Mouse (Mus musculus): ENCODE measurements at regions not wholly inside any gene's neighbourhood (a gene's known extent, or its start where the extent isn't known, plus 50 kb on each side); places are given as distances from the start of the nearest gene placed in this dataset.
"Not testable (repeated sequence)": the region's sequence is repeated elsewhere in the genome, so short reads cannot be mapped to it uniquely, and the experiment has no call there.

DNA sequence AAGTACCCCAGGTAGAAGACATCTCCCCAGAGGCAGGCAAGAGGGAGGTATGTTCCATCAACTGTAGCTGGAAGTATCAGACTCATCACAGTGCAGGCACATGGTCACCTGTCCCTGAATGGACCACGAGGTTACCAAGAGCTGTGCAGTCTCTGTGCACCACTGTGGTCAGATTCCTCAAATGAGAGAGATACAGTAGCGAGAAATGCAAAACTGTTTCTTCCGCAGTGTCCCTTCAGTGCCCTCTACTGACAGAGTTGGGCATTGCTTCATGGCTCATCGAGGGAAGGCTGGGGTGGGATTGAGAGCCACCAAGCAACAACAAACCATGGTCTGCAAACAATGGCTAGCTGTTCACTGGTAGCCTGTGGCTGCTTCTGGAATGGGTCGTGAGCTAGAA is 406.9 kb downstream of the Ptpru start:
- DNase-seq = peak; percentile 70 to 80

DNA sequence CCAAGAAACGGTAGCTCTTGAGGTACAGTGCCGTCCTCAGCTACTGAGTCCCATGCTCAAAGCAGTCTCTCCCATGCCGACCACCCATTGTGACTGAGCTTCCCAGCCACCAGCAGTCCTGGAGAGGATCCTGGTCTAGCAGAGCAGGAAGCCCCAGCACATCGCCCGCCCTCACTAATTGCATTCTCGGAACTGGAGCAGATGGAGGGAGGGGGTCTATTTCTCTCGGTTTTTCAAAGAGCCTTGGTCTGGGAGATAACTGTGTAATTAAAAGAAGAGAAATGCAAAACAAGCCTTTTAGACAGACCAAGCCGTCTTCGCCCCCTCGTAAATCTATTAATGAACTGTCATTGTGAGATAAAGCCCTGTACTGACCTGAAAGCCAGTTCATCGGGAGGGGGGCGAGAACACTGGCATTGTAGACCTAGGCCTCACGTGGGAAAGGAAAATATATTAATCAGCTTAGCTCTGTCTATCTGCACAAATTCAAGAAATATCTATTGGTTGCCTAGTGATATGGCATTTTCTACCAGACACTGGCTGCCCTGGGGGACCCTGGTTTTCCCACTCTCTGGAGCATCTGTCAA is 405.4 kb downstream of the Ptpru start:
- DNase-seq = no peak

GRCm38 (mm10) chr4:131435222-131435621 is 402.9 kb downstream of the Ptpru start:
- DNase-seq = no peak

GRCm38 (mm10) chr4:131438403-131438802 is 399.7 kb downstream of the Ptpru start:
- no peak for DNase-seq

GRCm38 (mm10) chr4:131438883-131439282 is 399.2 kb downstream of the Ptpru start:
- DNase-seq = no peak

- no peak for DNase-seq
Measured at GRCm38 (mm10) chr4:131440845-131441244, 397.2 kb downstream of the Ptpru start.

DNA sequence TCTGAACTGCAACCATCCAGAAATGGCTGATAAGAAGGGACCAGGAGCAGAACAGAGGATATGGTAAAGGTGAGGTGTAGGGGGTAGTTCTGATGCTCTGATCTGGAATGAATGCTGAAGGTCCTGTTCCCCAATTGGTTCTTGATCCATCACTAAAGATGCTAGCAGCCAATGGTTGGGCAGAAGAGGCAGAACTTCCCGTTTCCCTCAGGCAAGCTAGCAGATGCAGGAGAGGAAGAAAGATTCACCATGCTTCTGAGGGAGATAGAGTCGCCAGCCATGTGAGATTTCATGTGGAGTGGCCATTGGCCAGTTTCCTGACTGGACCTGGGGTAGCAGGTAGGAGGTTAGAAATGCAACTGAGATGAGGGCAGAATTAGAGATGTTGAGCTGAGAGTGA is 394.6 kb downstream of the Ptpru start:
- DNase-seq = no peak

DNA sequence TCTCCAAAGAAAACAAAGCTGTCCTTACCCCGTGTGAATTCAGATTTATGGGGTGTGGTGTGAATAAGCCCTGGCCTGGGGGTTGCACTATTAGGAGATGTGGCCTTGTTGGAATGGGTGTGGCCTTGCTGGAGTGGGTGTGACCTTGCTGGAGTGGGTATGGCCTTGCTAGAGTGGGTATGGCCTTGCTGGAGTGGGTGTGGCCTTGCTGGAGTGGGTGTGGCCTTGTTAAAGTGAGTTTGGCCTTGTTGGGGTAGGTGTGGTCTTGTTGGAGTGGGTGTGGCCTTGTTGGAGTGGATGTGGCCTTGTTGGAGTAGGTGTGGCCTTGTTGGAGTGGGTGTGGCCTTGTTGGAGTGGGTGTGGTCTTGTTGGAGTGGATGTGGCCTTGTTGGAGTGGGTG is 387.8 kb downstream of the Ptpru start:
- not testable (repeated sequence) for DNase-seq

DNA sequence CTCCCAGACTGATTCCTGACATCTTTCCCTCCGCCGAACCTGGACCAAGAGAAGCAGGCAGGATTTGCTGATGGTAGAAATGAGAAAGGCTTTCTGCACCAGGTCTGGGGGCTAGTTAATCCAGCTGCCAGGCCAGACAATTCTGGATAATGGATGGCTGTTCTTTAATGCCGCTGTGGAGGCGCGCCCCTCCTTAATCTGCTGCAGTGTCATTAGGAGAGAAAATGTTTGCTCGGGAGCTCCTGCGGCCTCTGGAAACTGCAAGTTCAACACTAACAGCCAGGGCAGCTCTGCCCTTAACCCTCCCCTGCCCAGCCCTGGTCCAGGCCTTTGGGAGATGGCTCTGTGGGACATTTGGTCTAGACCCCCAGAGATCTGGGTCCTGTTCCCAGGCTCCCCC is 380.5 kb downstream of the Ptpru start:
- DNase-seq = no peak

DNA sequence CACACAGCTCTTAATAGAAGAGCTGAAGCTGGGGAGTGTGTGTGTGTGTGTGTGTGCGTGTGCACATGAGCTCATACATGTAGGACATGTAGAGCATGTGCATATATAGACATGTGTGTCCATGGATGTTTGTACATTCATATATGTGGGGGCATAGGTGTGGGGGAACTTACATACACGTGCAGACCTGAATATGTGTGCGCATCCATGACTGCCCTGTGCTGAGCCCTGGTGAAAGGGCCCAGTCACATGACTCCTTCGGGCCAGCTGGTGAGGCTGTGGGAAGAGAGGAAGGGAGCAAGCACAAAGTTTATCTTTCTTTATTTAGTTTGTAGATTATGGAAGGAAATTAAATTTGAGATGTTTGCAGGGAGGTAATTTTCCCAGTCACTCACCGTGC is 378.3 kb downstream of the Ptpru start:
- DNase-seq = no peak

- DNase-seq = no peak
Measured at GRCm38 (mm10) chr4:131461312-131461711, 376.8 kb downstream of the Ptpru start.

DNA sequence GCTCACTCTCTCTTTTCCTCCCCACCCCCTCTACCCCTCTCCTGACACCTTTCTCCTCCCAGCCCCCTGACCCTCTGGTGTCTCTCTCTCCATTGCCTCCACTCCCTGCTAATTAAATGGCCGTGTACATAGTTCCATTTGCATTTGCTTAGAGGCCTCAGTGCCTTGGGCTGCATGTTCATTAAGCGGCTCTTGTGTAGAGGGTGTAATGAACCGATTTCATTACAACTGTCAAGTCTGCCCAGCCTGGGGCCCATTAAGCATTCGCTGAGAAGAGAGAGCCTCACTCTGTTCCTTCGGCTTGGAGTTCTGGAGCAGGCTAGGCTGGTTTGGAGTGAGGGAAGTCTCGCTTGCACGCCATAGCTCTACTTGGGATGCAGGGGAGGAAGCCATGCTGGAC is 376.4 kb downstream of the Ptpru start:
- no peak for DNase-seq

DNA sequence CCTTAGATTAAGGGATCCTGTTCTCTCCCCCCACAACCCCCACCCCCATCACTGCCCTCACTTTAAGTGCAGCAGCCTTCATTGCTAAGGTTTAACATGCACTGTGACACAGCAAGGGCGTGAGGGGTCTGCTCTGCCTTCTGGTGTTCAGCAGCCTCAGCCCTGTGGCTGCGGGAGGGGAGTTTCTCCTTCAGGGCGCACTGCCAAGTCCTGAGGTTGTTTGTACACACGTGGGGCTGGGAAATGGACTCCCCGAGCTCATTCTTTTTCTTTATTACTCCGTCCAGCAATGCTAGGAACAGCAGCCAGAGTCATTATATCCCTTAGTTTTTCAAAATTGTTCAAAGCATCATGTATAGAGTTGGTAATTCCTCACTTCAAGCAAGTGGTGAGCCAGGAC is 363.1 kb downstream of the Ptpru start:
- no peak for DNase-seq

DNA sequence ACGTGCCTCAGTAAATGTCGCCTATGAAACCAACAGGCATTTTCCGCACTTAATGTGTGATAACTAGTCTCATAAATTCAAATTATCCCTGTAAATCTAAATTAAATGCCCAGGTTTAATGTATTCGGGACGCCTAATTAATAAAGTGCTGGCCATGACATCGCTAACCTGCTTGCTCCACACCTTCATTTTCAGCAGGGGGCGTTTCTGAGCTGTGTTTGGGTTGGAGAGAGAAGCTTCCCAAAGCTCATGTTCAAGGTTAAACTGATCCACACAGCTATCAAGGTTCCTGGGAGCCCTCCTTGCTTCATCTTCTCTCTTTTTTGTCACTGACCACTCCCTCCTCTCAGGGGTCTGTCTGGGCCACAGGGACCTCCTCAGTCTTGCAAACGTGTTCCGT is 359.2 kb downstream of the Ptpru start:
- DNase-seq = no peak

DNA sequence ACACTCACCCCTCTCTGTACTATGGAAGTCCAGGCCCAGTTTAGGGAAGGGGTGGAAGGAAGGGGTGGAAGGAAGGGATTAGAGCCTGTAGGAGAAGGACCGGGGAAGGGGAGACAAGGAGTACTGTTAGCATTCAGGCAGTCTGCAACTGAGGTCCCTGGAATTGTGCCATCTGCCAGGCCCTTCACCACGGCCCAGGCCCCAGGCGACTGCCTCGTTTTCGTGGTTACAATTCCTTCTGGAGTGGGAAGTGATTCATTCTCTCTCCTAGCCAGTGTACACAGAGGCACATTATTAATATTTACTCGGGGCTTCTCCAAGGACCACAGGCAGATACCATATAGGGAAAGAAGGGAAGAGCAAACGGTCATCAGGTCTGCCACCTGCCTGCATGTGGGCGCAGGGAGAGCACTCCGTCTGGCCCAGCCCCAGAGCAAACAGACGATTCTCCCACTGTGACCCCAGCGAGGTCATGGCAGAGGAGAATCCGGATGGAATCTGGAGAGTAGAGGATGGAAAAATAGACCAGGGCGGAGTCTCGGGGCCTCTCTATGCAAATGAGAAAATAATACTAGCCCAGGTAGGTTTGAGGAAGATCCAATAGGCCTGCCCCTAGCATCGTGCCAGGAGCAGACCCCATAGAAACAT is 354.0 kb downstream of the Ptpru start:
- DNase-seq = no peak

DNA sequence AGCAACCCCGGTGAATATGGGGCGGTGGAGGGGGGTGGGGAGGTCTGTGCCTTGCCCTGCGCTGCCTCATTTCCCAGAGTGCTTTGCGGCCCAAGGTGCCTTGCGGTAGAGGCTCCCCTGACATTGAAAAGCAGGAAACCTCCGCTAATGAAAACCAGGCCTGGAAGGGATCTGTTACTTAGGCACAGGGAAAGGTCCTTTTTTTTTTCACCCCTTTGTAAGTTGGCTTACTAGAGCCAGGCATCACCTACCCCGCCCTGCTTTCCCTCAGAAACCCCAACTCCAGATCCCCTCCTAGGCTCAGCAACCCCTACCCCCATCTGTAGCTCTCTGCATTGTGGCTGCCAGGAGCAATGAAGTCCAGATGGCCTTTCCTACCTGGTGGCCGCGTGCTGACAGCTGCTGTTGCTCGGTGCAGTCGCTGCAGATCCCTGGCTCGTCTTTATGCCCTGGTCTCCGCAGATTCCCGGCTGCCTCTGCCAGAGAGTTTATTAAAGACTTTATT is 353.4 kb downstream of the Ptpru start:
- DNase-seq = peak; percentile 29 to 32

- DNase-seq = no peak
Measured at GRCm38 (mm10) chr4:131485126-131485825, 352.8 kb downstream of the Ptpru start.

DNA sequence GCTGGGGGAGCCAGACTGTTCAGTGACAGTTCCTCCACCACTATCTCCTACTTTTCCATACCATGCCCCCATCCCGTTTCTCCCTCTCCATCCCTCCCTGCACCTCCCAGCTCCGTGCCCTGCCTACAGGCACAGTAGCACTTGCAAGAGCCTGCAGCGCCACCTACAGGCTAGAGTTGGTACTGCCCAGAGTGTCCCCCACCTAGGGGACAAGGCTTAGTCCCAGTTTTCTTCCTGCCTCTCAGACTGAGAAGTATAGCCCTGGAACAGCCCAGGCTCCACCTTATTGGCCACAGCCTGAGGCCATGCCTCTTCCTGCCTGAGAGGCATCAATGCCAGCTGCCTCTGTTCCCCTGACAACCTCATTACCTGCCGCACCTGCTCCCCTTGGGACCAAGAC is 351.3 kb downstream of the Ptpru start:
- peak; percentile 87 to 88 for DNase-seq

DNA sequence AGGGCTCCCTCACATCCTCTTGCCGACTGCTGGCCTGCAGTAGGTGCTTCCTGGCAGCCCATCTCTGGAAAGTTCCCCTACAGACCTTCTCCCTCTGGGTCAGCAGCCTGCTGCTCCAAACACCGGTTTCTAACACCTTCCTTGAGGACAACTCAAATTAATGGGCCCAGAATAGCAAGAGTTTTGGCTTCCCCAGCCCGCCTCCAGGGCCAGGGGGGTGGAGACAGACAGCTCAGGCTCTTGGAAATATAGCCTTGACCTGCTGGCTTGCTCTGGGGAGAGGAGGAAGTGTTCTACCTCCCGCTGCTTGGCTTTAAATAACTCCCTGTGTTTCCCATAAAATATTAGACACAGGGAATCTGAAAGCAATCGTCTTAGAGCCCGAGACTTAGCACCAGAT is 349.8 kb downstream of the Ptpru start:
- peak; percentile 60 to 62 for DNase-seq

- DNase-seq = no peak
Measured at GRCm38 (mm10) chr4:131489056-131489455, 349.0 kb downstream of the Ptpru start.

- DNase-seq = no peak
Measured at GRCm38 (mm10) chr4:131491960-131492359, 346.1 kb downstream of the Ptpru start.

DNA sequence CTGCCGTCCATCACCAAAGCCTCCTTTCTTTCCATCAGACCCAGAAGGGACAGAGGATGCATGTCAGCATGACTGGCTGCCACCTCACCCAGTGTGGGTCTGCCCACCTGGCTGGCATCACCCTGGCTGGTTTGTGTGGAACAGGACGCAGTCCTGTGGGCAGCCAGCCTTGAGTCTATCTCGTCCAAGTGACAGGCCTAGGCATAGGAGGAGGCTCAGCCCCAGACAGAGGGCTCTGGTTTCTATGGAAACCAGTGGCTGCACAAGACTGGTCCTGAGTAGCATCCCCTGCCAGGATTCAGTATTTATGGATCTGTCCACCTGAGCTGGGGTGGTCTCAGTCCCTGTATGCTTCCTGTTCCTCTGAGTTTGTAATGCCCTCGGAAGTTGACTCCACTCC is 344.4 kb downstream of the Ptpru start:
- no peak for DNase-seq

GRCm38 (mm10) chr4:131496900-131497299 is 341.2 kb downstream of the Ptpru start:
- no peak for DNase-seq

All from cerebellum, postnatal 36 days (tissue).